Mouse (Mus musculus) erythroid progenitor cell, adult 5-6 weeks (primary cell): ENCODE measurements around the gene Srebf1. TPM values are rescaled to one million over a fixed set of nuclear protein-coding genes. Genes with fewer than 3 reads are reported as not detected.
A peak's percentile ranks its signal among the peaks of the same experiment; 100 is the strongest.

ENCODE experiments used
- ATAC-seq: replicated peaks from 2 replicates; pipeline ENCODE4 v1.8.0; 2016; ENCODE audit warnings: moderate number of reproducible peaks, mild to moderate bottlenecking, moderate TSS enrichment, inconsistent platforms; ENCODE audit not compliant: poor library complexity, low FRiP score, severe bottlenecking
- total RNA-seq, 2 experiments: library from RNA; stranded (forward) in 1 of 2; stranded (reverse) in 1 of 2; fragments of 150-400 nt in 1 of 2; fragments of 186-747, 209-891 nt in 1 of 2; gene quantifications; 2 replicates each; pipeline versions ENCODE4 v1.2.3 to v1.2.4; 2015 to 2017; ENCODE audit warnings: low replicate concordance in 2 of 2

Gene Srebf1
- total RNA-seq, 2 experiments from 2014 or later = 6.3 to 34.9 TPM

- ATAC-seq = no peak
Measured at GRCm38 (mm10) chr11:60209933-60210249, 12.5 kb downstream of the Srebf1 start.

- ATAC-seq = no peak
Measured at GRCm38 (mm10) chr11:60209217-60209932, 13.0 kb downstream of the Srebf1 start.

GRCm38 (mm10) chr11:60208712-60209111 is 13.7 kb downstream of the Srebf1 start:
- ATAC-seq = no peak

GRCm38 (mm10) chr11:60208201-60208600 is 14.2 kb downstream of the Srebf1 start:
- no peak for ATAC-seq

GRCm38 (mm10) chr11:60206207-60206606 is 16.2 kb downstream of the Srebf1 start:
- ATAC-seq = no peak

GRCm38 (mm10) chr11:60205026-60205425 is 17.4 kb downstream of the Srebf1 start:
- ATAC-seq = no peak

- ATAC-seq = no peak
Measured at GRCm38 (mm10) chr11:60202710-60203638, 19.4 kb downstream of the Srebf1 start.

- no peak for ATAC-seq
Measured at GRCm38 (mm10) chr11:60200384-60200783, 22.0 kb downstream of the Srebf1 start.

- peak; percentile 76 for ATAC-seq
Measured at GRCm38 (mm10) chr11:60199702-60200184, 22.6 kb downstream of the Srebf1 start.

- no peak for ATAC-seq
Measured at GRCm38 (mm10) chr11:60198651-60199050, 23.7 kb downstream of the Srebf1 start.

- no peak for ATAC-seq
Measured at GRCm38 (mm10) chr11:60197998-60198619, 24.3 kb downstream of the Srebf1 start.

GRCm38 (mm10) chr11:60196344-60196743 is 26.0 kb downstream of the Srebf1 start:
- ATAC-seq = no peak

GRCm38 (mm10) chr11:60195108-60195507 is 27.3 kb downstream of the Srebf1 start:
- ATAC-seq = no peak

GRCm38 (mm10) chr11:60193556-60193955 is 28.8 kb downstream of the Srebf1 start:
- ATAC-seq = no peak

- ATAC-seq = no peak
Measured at GRCm38 (mm10) chr11:60192534-60192933, 29.8 kb downstream of the Srebf1 start.

GRCm38 (mm10) chr11:60190055-60190641 is 32.2 kb downstream of the Srebf1 start:
- no peak for ATAC-seq

- ATAC-seq = no peak
Measured at GRCm38 (mm10) chr11:60189501-60190040, 32.8 kb downstream of the Srebf1 start.

GRCm38 (mm10) chr11:60188275-60188853 is 34.0 kb downstream of the Srebf1 start:
- ATAC-seq = no peak

GRCm38 (mm10) chr11:60187070-60187469 is 35.3 kb downstream of the Srebf1 start:
- ATAC-seq = no peak
